Mouse (Mus musculus) neural tube, embryonic 14.5 days (tissue): Measurements from ENCODE around the gene Large1. TPM values are rescaled to one million over a fixed set of nuclear protein-coding genes. Genes with fewer than 3 reads are reported as not detected.

Experiments used
- ATAC-seq: fragments of 200-750 bp; cut with Nextera tagmentation; 2 replicates; pipeline ENCODE4 v1.8.0; 2017; ENCODE audit warnings: low read depth, mild to moderate bottlenecking, moderate TSS enrichment, moderate library complexity
- H3K27ac ChIP-seq: fragments of 300-500 bp; sonication (generic); 2 replicates; pipeline ENCODE4 v1.5.1; 2014; ENCODE audit warnings: low read depth, mild to moderate bottlenecking, control low read depth, low read length, moderate library complexity, mixed read lengths
- H3K27me3 ChIP-seq: fragments of 300-500 bp; sonication (generic); 2 replicates; pipeline ENCODE4 v1.6.1; 2014; ENCODE audit warnings: low read length; ENCODE audit not compliant: control insufficient read depth, insufficient read depth
- H3K36me3 ChIP-seq: fragments of 300-500 bp; sonication (generic); 2 replicates; pipeline ENCODE4 v1.6.1; 2014; ENCODE audit warnings: low read length, mixed read lengths; ENCODE audit not compliant: control insufficient read depth, insufficient read depth
- H3K4me1 ChIP-seq: fragments of 300-500 bp; sonication (generic); 2 replicates; pipeline ENCODE4 v1.6.1; 2014; ENCODE audit warnings: low read length; ENCODE audit not compliant: control insufficient read depth, insufficient read depth
- H3K4me2 ChIP-seq: fragments of 300-500 bp; sonication (generic); 2 replicates; pipeline ENCODE4 v1.6.1; 2014; ENCODE audit warnings: mild to moderate bottlenecking, low read depth, low read length, control low read depth
- H3K4me3 ChIP-seq: fragments of 300-500 bp; sonication (generic); 2 replicates; pipeline ENCODE4 v1.5.1; 2014; ENCODE audit warnings: low read depth, low read length, control low read depth, mixed read lengths
- H3K9ac ChIP-seq: fragments of 300-500 bp; sonication (generic); replicated peaks from 2 replicates; pipeline ENCODE4 v1.6.1; 2014; ENCODE audit warnings: low read depth, mild to moderate bottlenecking, control low read depth, low read length, mixed read lengths
- H3K9me3 ChIP-seq: fragments of 300-500 bp; sonication (generic); 2 replicates; pipeline ENCODE4 v1.6.1; 2016; ENCODE audit warnings: low read length; ENCODE audit not compliant: control insufficient read depth
- WGBS: fragments of 180-500 bp; shearing (Covaris S2); extraction: QIAGEN DNeasy Blood & Tissue Kit; methylation state at CpG from one replicate; pipeline ENCODE4 v1.1.7; 2014; 5-methylcytosine and 5-hydroxymethylcytosine counted together
- polyA plus RNA-seq: library from polyadenylated mRNA; unstranded; fragments of >200 nt; fragmentation: Nextera tagmentation; extraction: Ambion mirVana; gene quantifications from 2 replicates; pipeline ENCODE4 v1.2.1, GENCODE M21; 2014

The Large1 gene
- polyA plus RNA-seq, 1 experiment from 2014 or later: 28.5 TPM

DNA sequence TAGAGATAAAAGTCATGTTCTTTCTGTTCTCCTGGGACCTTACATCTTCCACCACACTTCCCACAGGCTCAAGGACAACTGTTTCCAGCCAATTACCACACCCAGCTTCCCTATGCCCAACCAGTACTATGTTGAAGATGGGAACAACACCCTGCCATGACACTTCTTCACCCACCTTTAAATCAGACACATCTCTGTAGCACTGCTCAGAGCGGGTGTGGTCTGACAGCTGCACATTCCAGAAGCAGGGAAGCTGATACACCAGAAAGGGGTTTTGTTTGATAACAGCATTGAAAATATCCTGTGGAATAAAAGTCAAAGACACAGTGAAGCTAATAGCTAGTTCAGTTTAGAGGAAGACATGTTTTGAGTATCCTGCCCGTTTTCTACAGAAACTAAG, 470.3 kb downstream of the Large1 start:
- H3K4me3 ChIP-seq: no peak overlapping the region
- no peaks in the 10 kb centered on the region for H3K9me3 ChIP-seq
- 97% methylated on average over 2 of the region's 2 CpGs for WGBS
- ATAC-seq: no peak
- H3K36me3 ChIP-seq: no peaks in the 10 kb centered on the region
- H3K9ac ChIP-seq: no peak overlapping the region
- H3K27ac ChIP-seq: no peak overlapping the region
- no peak overlapping the region for H3K4me2 ChIP-seq
- H3K27me3 ChIP-seq: no peaks in the 10 kb centered on the region
- H3K4me1 ChIP-seq: no peaks in the 10 kb centered on the region

DNA sequence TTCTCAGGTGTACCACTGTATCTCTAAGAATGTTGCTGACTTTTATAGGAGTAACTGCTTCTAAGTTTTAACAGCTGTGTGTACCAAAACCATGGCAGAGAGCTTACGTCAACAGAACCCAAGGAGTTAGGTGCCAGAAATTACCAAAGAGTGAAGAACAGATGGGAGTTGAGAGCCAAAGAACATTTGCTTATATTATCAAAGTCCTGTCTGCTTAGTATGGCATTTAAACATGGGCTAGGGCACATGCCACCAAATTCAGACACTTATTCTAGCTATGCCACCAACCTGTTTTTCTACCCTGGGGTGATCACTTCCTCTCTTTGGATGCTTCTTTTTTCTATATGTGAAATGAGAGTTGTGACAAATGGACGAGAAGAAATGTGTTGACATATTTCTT, 479.9 kb downstream of the Large1 start:
- 94% methylated on average over 2 of the region's 2 CpGs for WGBS
- no peak overlapping the region for H3K27ac ChIP-seq
- H3K9ac ChIP-seq: no peak overlapping the region
- no peaks in the 10 kb centered on the region for H3K4me1 ChIP-seq
- H3K9me3 ChIP-seq: no peaks in the 10 kb centered on the region
- H3K4me3 ChIP-seq: no peak overlapping the region
- no peak for ATAC-seq
- no peaks in the 10 kb centered on the region for H3K27me3 ChIP-seq
- no peak overlapping the region for H3K4me2 ChIP-seq
- no peaks in the 10 kb centered on the region for H3K36me3 ChIP-seq

DNA sequence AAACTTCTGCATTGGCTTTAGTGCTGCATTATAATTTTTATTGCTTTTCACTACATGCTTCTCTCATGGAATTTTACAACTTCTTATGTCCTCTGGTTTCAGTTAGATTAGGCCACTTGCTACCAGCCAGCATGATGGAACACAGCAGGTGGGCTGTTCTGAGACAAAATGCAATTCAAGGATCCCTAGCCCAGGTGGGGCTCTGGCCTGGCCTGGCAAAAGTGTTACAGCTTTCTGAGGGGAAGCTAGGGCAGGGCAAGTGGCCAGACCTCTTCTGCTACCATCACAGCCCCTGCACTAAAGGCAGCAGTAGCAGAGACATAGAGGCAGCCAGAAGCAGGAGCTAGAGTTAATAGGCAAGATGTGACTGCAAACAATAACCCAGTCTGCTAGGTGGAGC, 506.5 kb downstream of the Large1 start:
- no peak for ATAC-seq
- Histone ChIP-seq H3K4me1 (no peaks in the 10 kb centered on the region), H3K27ac (no peak overlapping the region), H3K36me3 (peaks cover under 1% of the 10 kb centered on the region; the same call in 1 of the 2 replicates), H3K9me3 (no peaks in the 10 kb centered on the region), H3K9ac (no peak overlapping the region), H3K4me3 (no peak overlapping the region), H3K4me2 (no peak overlapping the region), H3K27me3 (no peaks in the 10 kb centered on the region)

DNA sequence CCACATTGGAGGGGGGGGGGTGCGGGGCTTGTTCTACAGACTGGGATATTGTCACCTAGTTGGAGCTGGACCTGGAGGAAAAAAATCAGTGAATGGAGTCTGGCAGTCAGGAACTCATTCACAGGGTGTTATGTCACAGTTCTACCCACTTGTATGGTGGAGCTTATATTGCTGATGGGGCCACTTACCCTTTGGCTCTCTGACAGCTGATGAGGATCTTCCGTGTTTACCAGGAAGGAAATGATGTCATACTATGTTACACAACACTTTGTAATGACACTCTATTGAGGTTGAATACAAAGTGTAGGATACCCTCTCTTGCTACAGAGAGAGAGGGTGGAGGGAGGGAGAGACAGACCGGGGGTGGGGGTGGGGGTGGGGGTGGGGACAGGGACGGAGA, 517.5 kb downstream of the Large1 start:
- ATAC-seq: no peak
- Histone ChIP-seq H3K4me3 (no peak overlapping the region), H3K9ac (no peak overlapping the region), H3K27me3 (no peaks in the 10 kb centered on the region), H3K36me3 (peaks cover 5% of the 10 kb centered on the region; the same call in 1 of the 2 replicates), H3K27ac (no peak overlapping the region), H3K4me2 (no peak overlapping the region), H3K4me1 (no peaks in the 10 kb centered on the region), H3K9me3 (no peaks in the 10 kb centered on the region)
- WGBS: 84% methylated on average over 4 of the region's 4 CpGs

DNA sequence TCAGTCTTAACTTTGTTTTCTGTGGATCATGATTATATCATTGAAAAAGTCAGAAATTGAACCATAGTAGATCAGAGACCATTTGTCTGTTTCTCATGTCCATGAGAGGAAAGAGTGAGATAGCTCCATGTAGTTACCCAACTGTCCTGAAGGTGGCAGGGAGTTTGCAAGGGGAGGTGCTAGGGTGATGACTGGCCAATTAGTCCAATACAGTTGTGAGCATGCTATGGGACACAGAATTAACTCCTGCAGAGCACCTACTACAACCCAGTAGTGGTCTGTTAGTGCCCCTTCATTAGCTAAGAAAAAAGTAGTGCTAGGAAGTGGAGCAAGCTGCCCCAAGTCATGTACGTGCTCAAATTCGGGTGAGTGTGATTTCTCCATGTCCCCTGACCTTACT, 520.2 kb downstream of the Large1 start:
- no peaks in the 10 kb centered on the region for H3K9me3 ChIP-seq
- 83% methylated on average over 2 of the region's 2 CpGs for WGBS
- H3K4me1 ChIP-seq: no peaks in the 10 kb centered on the region
- no peak overlapping the region for H3K27ac ChIP-seq
- no peak overlapping the region for H3K4me3 ChIP-seq
- peaks cover 5% of the 10 kb centered on the region; the same call in 1 of the 2 replicates for H3K36me3 ChIP-seq
- no peak overlapping the region for H3K4me2 ChIP-seq
- ATAC-seq: no peak
- no peaks in the 10 kb centered on the region for H3K27me3 ChIP-seq
- no peak overlapping the region for H3K9ac ChIP-seq

DNA sequence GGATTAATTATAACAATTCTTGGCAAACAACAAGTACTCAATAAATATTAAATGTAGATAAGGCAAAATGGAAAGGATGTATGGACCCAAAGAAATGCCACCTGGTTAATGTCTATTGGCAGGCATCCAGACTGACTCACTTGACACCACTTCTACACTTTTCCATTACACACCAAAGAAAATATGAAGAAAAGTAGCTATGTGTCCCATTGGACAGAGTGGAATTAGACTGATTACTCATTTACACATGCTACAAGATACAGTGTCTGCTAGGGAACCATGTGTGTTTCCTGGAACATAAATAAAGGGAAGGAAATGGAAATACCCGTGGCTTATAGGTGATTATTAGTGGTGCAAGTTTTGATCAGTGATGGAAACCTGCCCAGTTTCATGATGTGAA, 521.0 kb downstream of the Large1 start:
- WGBS: 75% methylated on average over 1 of the region's 1 CpGs
- peaks cover 3% of the 10 kb centered on the region; the same call in 1 of the 2 replicates for H3K36me3 ChIP-seq
- no peak overlapping the region for H3K4me3 ChIP-seq
- no peak overlapping the region for H3K27ac ChIP-seq
- H3K9me3 ChIP-seq: no peaks in the 10 kb centered on the region
- no peak for ATAC-seq
- H3K9ac ChIP-seq: no peak overlapping the region
- no peaks in the 10 kb centered on the region for H3K4me1 ChIP-seq
- H3K4me2 ChIP-seq: no peak overlapping the region
- H3K27me3 ChIP-seq: no peaks in the 10 kb centered on the region

DNA sequence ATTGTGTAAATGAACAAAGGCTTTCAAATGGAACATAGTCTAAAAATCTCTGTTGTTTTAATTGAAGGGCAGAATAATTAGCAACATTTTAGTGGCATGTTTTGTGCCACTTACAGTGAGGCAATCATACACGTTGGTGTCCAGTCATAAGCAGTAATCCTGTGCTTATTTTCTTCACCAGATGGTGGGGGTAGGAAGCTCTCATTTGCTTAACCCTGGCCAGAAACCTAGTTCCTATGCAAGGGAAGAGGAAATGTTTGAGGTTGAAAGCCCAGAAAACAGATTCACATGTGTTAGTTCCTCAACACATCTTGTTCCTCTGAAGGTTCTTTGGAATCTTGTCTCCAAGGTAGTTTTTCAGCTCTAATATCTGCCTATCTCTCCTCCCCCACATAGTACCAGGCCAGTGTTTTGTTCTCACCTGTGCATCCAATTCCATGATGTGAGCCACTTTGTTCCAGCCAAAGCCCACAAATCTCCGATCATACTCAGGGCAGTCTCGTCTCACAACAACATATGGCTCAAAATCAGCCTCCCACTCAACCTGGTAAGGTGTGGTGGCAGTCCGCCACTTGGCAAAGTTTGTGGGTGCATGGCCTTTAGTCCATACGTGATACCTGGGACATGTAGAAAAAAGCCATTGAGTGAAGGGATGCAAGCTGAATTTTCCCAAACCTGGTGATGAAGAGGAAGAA, 535.5 kb downstream of the Large1 start:
- ATAC-seq: no peak
- Histone ChIP-seq H3K4me2 (no peak overlapping the region), H3K36me3 (no peaks in the 10 kb centered on the region), H3K27ac (no peak overlapping the region), H3K4me1 (no peaks in the 10 kb centered on the region), H3K9ac (no peak overlapping the region), H3K27me3 (no peaks in the 10 kb centered on the region), H3K4me3 (no peak overlapping the region), H3K9me3 (no peaks in the 10 kb centered on the region)
- 92% methylated on average over 5 of the region's 5 CpGs for WGBS

DNA sequence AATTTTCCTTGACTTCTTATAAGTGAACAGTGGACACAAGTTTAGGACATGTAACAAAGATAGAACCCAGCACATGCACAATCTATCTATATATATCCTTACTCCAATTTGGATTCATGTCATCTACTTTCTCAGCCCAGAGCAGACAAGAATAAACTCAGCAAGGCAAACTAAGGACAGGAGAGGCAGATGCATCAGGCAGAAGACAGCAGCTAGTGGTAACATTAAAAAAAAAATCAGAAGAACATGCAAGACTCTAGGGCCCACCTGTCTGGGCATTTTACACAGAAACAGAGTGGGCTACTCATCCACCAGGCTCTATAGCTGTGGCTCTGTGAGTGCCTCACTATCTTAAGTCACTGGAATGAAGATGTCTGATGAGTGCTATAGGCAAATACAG, 536.7 kb downstream of the Large1 start:
- Histone ChIP-seq H3K9ac (no peak overlapping the region), H3K9me3 (no peaks in the 10 kb centered on the region), H3K27me3 (no peaks in the 10 kb centered on the region), H3K36me3 (no peaks in the 10 kb centered on the region), H3K27ac (no peak overlapping the region), H3K4me2 (no peak overlapping the region), H3K4me3 (no peak overlapping the region), H3K4me1 (no peaks in the 10 kb centered on the region)
- no peak for ATAC-seq

DNA sequence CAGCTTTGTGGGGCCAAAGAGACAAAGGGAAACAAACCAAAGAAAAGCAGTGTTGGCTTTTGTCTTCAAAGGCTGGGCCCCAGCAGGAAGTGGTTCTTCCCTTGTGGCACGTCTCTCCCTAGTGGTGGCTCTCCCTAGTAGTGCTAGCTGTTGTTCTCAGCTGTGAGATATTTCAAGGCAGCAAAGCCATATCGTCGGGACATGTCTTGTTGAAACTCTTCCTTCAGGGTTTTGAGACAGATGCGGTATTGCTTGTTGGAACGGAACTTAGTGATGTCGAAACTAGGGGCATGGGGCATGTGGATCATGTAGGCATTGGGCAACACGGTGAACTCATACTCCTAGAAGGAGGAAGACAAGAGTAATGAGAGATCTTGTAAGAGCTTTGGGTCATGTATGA, 537.7 kb downstream of the Large1 start:
- Histone ChIP-seq H3K27me3 (no peaks in the 10 kb centered on the region), H3K4me2 (no peak overlapping the region), H3K4me1 (no peaks in the 10 kb centered on the region), H3K27ac (no peak overlapping the region), H3K36me3 (no peaks in the 10 kb centered on the region), H3K9ac (no peak overlapping the region), H3K4me3 (no peak overlapping the region), H3K9me3 (no peaks in the 10 kb centered on the region)
- no peak for ATAC-seq
- 88% methylated on average over 7 of the region's 7 CpGs for WGBS
